Mouse (Mus musculus) embryo, embryonic 10.5 days (tissue): Measurements from ENCODE around the gene L2hgdh.
A peak's percentile ranks its signal among the peaks of the same experiment; 100 is the strongest.

Experiments
- DNase-seq: peaks from one replicate; pipeline ENCODE4 v3.0.0-alpha.2; 2015; ENCODE audit warnings: low spot score

The L2hgdh gene

DNA sequence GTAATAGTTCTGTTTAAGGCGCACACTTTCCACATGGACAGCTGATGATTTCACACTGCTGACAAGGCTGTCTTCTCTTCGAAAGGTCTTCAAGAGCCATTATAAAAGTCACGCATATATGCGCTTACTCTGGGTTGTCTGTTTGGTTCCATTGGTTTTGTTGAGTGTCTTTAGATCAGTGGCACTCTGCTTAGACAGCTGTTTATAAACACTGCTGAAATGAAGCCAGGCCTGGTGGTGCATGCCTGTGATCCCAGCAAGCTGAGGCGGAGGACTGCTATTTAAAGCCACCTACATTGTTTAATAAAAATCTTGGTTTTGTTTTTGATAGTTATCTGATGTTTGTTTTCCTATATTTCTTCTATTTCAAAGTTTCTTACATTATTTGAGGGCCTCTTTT is 58.0 kb downstream of the L2hgdh start:
- DNase-seq = no peak

DNA sequence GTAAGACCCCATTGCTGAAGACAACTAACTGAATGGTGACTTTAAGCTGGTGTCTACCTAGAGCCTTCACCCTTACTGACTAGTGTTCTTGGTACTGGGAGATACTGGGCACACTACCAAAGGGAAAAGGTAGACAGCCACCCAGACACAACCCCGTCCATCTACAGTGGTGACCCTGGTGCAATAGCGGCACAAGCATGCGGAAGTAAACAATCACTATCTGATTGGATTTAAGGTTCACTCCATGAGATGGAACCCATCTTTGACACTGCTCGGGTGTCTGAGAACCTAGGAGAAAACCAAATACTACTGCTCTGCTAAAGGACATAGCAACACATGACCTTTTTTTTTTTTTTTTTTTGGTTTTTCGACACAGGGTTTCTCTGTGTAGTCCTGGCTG is 63.0 kb downstream of the L2hgdh start:
- no peak for DNase-seq

DNA sequence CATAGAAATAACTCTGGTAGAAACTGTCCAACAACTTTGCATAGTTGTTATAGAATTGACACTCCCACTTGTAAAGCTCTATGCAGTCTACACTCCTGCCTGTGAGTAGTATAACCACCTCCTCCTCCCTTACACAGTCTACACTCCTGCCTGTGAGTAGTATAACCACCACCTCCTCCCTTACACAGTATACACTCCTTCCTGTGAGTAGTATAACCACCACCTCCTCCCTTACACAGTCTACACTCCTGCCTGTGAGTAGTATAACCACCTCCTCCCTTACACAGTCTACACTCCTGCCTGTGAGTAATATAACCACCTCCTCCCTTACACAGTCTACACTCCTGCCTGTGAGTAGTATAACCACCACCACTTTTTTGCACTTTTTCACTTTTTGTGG is 70.7 kb downstream of the L2hgdh start:
- peak; percentile 35 for DNase-seq

DNA sequence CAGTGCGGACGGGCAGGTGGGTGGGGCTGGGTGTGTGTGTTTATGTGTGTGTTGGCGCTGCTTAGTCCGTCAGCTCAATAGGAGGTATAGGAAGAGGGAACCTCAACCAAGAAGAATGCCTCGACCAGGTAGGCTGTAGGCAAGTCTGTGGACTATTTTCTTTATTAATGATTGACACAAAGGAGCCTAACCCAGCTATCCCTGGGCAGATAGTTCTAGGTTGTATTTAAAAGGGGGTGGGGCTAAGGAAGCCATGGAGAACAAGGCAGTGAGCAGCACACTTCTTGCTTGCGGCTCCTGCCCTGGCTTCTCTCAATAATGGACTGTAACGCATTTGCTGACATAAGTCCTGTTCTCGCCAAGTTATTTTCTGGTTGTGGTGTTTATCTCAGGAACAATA is 75.2 kb downstream of the L2hgdh start:
- no peak for DNase-seq

DNA sequence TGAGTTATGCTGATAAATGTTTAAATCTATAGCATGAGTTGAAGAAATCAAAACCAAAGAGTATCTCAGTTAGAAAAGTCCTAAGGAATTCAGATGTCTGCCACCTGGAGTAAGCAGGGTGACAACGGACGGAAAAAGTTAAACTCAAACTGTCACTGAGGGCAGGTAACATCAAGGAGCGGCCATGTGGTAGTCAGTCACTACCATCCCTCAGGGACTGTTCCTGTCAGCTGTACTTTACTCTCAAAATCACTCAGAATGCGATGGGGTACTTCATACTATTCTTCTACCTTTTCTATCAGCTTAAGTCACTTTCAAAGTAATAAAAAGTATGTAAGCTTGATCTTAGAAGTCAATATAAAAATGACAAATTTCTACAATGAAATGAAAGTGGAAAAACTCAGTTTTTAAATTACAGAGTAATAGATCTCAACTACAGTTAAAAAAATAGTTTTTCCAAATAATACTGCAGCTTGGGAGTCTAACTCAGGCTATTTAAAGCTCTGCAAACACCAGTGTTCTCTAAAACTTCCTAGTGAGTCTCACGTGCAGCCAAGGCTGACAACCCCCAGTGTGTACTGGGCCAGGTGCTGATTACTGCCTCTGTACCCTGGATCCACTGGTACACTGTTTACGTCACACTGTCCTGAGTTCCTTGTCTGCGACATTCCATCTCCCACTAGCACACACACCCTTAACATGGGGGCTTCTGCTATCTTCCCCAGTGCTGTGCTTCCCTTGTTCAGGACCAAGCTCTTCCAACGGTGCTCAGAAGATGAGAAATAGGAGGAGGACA is 78.7 kb downstream of the L2hgdh start:
- no peak for DNase-seq

DNA sequence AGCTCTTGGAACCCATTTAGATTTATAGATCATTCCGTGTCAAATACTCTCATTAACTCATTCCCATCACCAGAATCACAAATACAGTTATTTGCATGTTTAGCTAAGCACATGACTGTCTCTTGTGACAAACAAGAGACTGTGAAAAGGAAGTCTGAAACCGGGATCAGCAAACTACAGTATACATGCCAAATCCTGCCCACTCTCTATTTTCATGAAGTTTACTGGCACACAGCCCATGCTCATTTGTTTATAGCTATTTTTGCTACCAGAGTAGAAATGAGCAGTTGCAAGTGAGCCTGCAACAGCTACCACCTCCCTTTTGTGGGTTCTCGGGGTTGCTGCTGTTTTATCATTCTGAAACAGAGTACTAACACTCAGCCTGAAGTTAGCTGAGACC is 79.8 kb downstream of the L2hgdh start:
- no peak for DNase-seq

DNA sequence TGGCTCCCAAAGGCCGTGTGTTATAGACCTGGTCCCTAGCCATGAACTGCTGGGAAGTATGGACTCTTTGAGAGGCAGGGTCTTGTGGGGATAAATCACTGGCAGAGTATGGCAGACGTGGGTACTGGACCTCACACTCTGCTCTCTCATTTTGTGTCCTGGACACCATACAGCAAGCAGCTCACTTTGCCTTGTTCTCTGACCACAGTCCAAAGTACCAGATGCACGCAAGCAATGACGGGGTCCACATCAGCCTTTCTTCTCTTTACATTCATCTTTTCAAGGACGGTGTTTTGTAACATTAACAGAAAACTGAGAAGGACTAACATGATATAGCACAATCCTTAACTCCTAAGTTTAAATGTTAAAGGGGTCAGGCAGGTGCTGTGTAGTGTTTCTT is 81.8 kb downstream of the L2hgdh start:
- no peak for DNase-seq
